Mouse (Mus musculus) hindbrain, embryonic 16.5 days (tissue): ENCODE measurements around the gene Mbd3l2. TPM values are rescaled to one million over a fixed set of nuclear protein-coding genes. Genes with fewer than 3 reads are reported as not detected.
A peak's percentile ranks its signal among the peaks of the same experiment; 100 is the strongest.
"Not testable (repeated sequence)": the region's sequence is repeated elsewhere in the genome, so short reads cannot be mapped to it uniquely, and the experiment has no call there.

Experiments used
- ATAC-seq: fragments of 200-750 bp; cut with Nextera tagmentation; 2 replicates; pipeline ENCODE4 v1.8.0; 2017; ENCODE audit warnings: moderate TSS enrichment, moderate library complexity
- H3K27ac ChIP-seq: fragments of 300-500 bp; sonication (generic); 2 replicates; pipeline ENCODE4 v1.5.1; 2014; ENCODE audit warnings: low read depth, mild to moderate bottlenecking, control low read depth, low read length, moderate library complexity
- H3K27me3 ChIP-seq: fragments of 300-500 bp; sonication (generic); replicated peaks from 2 replicates; pipeline ENCODE4 v1.6.1; 2014; ENCODE audit warnings: low read length; ENCODE audit not compliant: control insufficient read depth, insufficient read depth
- H3K36me3 ChIP-seq: fragments of 300-500 bp; sonication (generic); 2 replicates; pipeline ENCODE4 v1.6.1; 2014; ENCODE audit warnings: mild to moderate bottlenecking, low read length, moderate library complexity, mixed read lengths; ENCODE audit not compliant: control insufficient read depth, insufficient read depth
- H3K4me1 ChIP-seq: fragments of 300-500 bp; sonication (generic); 2 replicates; pipeline ENCODE4 v1.6.1; 2014; ENCODE audit warnings: low read depth, low read length; ENCODE audit not compliant: control insufficient read depth, insufficient read depth
- H3K4me2 ChIP-seq: fragments of 300-500 bp; sonication (generic); 2 replicates; pipeline ENCODE4 v1.6.1; 2014; ENCODE audit warnings: mild to moderate bottlenecking, low read length, control low read depth, moderate library complexity
- H3K4me3 ChIP-seq: fragments of 300-500 bp; sonication (generic); 2 replicates; pipeline ENCODE4 v1.5.1; 2014; ENCODE audit warnings: mild to moderate bottlenecking, low read length, control low read depth, moderate library complexity
- H3K9ac ChIP-seq: fragments of 300-500 bp; sonication (generic); 2 replicates; pipeline ENCODE4 v1.6.1; 2014; ENCODE audit warnings: low read depth, mild to moderate bottlenecking, control low read depth, low read length, moderate library complexity
- H3K9me3 ChIP-seq: fragments of 300-500 bp; sonication (generic); 2 replicates; pipeline ENCODE4 v1.6.1; 2014; ENCODE audit warnings: mild to moderate bottlenecking, low read length, moderate library complexity; ENCODE audit not compliant: control insufficient read depth
- WGBS: fragments of 180-500 bp; shearing (Covaris S2); extraction: QIAGEN DNeasy Blood & Tissue Kit; methylation state at CpG from one replicate; pipeline ENCODE4 v1.1.7; 2014; 5-methylcytosine and 5-hydroxymethylcytosine counted together
- polyA plus RNA-seq: library from polyadenylated mRNA; unstranded; fragments of >200 nt; fragmentation: Nextera tagmentation; extraction: Ambion mirVana; gene quantifications from 2 replicates; pipeline ENCODE4 v1.2.1, GENCODE M21; 2015

Gene Mbd3l2
- not detected in 2 replicates for polyA plus RNA-seq

DNA sequence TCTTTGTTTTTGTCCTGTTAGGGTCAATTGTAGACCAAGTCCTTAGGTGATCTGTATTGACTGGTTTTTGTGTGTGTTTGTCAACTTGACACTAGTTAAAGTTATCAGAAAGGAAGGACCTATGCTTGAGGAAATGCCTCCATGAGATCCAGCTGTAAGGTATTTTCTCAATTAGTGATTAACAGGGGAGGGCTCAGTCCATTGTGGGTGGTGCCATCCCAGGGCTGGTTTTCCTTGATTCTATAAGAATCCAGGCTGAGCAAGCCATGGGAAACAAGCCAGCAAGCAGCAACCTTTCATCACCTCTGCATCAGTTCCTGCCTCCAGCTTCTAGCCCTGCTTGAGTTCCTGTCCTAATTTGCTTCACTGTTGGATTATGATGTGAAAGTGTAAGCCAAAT, at the start of gene Mbd3l2:
Mbd3l2 (plus strand) TSS at position 301 of the 400 bp plus-strand sequence.
- Histone ChIP-seq H3K4me2 (no peak within 1 kb of the TSS), H3K27me3 (no peaks in the 10 kb centered on the region), H3K4me1 (no peaks in the 10 kb centered on the region), H3K36me3 (no peaks in the 10 kb centered on the region), H3K4me3 (no peak within 1 kb of the TSS), H3K27ac (no peak within 1 kb of the TSS), H3K9me3 (no peaks in the 10 kb centered on the region), H3K9ac (no peak within 1 kb of the TSS)
- ATAC-seq: no peak

GRCm38 (mm10) chr9:18385782-18386181, 44.7 kb upstream of the Mbd3l2 start:
- Histone ChIP-seq H3K27ac (no peak overlapping the region), H3K4me1 (no peaks in the 10 kb centered on the region), H3K9ac (no peak overlapping the region), H3K9me3 (no peaks in the 10 kb centered on the region; the same call in 1 of the 2 replicates), H3K4me3 (no peak overlapping the region), H3K36me3 (no peaks in the 10 kb centered on the region), H3K27me3 (no peaks in the 10 kb centered on the region), H3K4me2 (peak overlapping the region; percentile 12; the same call in 1 of the 2 replicates)
- 41% methylated on average over 6 of the region's 6 CpGs for WGBS
- ATAC-seq: no peak

- no peaks in the 10 kb centered on the region for H3K36me3 ChIP-seq
Observed at GRCm38 (mm10) chr9:18399629-18400028, 30.8 kb upstream of the Mbd3l2 start.

GRCm38 (mm10) chr9:18402895-18403294, 27.6 kb upstream of the Mbd3l2 start, which contains the start of gene Naalad2:
Gene Naalad2, minus strand, starts transcription at chr9:18402995.
- not testable (repeated sequence) for H3K4me3 ChIP-seq, ATAC-seq, H3K9me3 ChIP-seq, H3K36me3 ChIP-seq, H3K9ac ChIP-seq, H3K27me3 ChIP-seq, H3K27ac ChIP-seq, H3K4me2 ChIP-seq, H3K4me1 ChIP-seq
- 85% methylated on average over 2 of the region's 2 CpGs for WGBS

More at GRCm38 (mm10) chr9:18399629-18400028, 30.8 kb upstream of the Mbd3l2 start:
- Histone ChIP-seq H3K4me1 (no peaks in the 10 kb centered on the region), H3K4me3 (no peak overlapping the region), H3K9me3 (no peaks in the 10 kb centered on the region), H3K27ac (no peak overlapping the region), H3K4me2 (no peak overlapping the region), H3K9ac (no peak overlapping the region), H3K27me3 (no peaks in the 10 kb centered on the region)
- 53% methylated on average over 1 of the region's 1 CpGs for WGBS
- ATAC-seq: no peak

DNA sequence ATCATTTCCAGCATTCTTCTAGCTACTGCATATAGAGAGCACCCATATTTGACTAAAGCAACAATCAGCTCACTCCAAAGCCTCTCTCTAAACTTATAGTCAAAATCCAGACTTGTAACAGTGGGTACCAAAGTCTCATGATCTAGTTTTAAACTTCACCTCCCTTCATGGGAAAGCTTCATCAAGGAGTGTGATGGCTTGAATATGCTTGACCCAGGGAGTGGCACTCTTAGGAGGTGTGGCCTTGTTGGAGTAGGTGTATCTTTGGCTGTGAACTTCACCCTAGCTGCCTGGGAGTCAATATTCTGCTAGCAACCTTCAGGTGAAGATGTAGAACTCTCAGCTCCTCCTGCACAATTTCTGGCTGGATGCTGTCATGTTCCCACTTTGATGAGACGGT, 26.3 kb upstream of the Mbd3l2 start, which contains the start of gene Ubtfl1:
Ubtfl1 (plus strand) TSS at position 301 of the 400 bp plus-strand sequence.
- no peak within 1 kb of the TSS for H3K9ac ChIP-seq
- H3K36me3 ChIP-seq: no peaks in the 10 kb centered on the region
- no peaks in the 10 kb centered on the region for H3K27me3 ChIP-seq
- no peak within 1 kb of the TSS for H3K4me2 ChIP-seq
- H3K27ac ChIP-seq: no peak within 1 kb of the TSS
- H3K4me1 ChIP-seq: no peaks in the 10 kb centered on the region
- WGBS: 79% methylated on average over 1 of the region's 1 CpGs
- no peak within 1 kb of the TSS for H3K4me3 ChIP-seq
- no peak for ATAC-seq
- no peaks in the 10 kb centered on the region for H3K9me3 ChIP-seq

GRCm38 (mm10) chr9:18412371-18412770, 18.1 kb upstream of the Mbd3l2 start:
- 78% methylated on average over 4 of the region's 4 CpGs for WGBS
- not testable (repeated sequence) for H3K4me2 ChIP-seq, H3K27me3 ChIP-seq, H3K36me3 ChIP-seq, ATAC-seq, H3K4me1 ChIP-seq, H3K27ac ChIP-seq, H3K4me3 ChIP-seq, H3K9me3 ChIP-seq, H3K9ac ChIP-seq

GRCm38 (mm10) chr9:18431687-18432086, 1.2 kb downstream of the Mbd3l2 start:
- no peak overlapping the region for H3K27ac ChIP-seq
- H3K4me1 ChIP-seq: no peaks in the 10 kb centered on the region
- H3K9me3 ChIP-seq: no peaks in the 10 kb centered on the region
- no peak overlapping the region for H3K9ac ChIP-seq
- WGBS: 75% methylated on average over 10 of the region's 10 CpGs
- no peak overlapping the region for H3K4me2 ChIP-seq
- no peaks in the 10 kb centered on the region for H3K36me3 ChIP-seq
- no peak for ATAC-seq
- no peak overlapping the region for H3K4me3 ChIP-seq
- no peaks in the 10 kb centered on the region for H3K27me3 ChIP-seq

GRCm38 (mm10) chr9:18456520-18456919, 26.1 kb downstream of the Mbd3l2 start:
- 81% methylated on average over 4 of the region's 4 CpGs for WGBS
- Histone ChIP-seq H3K4me2 (no peak overlapping the region), H3K4me3 (no peak overlapping the region), H3K9ac (no peak overlapping the region), H3K36me3 (peaks cover 46% of the 10 kb centered on the region), H3K27ac (no peak overlapping the region), H3K4me1 (no peaks in the 10 kb centered on the region), H3K27me3 (no peaks in the 10 kb centered on the region), H3K9me3 (peaks cover 6% of the 10 kb centered on the region; the same call in 1 of the 2 replicates)
- ATAC-seq: no peak

DNA sequence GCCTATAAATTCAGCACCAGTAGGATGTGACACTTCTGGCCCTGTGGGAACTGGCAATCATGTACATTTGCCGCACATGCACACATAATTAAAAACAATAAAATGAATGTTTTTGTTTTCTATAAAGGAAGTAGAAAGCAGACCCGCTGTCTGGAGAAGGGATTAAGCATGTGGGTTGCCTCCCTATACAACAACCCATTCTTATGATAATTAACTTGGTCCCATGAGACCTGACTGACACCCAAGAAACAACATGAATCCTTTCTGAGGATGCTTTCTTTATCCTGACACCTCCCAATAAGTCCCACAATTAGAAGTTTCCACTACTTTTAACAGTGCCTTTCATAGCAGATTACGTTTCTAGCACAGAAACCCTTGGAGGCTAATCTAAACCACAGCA, 36.9 kb downstream of the Mbd3l2 start:
- Histone ChIP-seq H3K9ac (no peak overlapping the region), H3K27ac (no peak overlapping the region), H3K36me3 (peaks cover 32% of the 10 kb centered on the region), H3K4me1 (no peaks in the 10 kb centered on the region; the same call in 1 of the 2 replicates), H3K4me2 (no peak overlapping the region), H3K27me3 (no peaks in the 10 kb centered on the region), H3K4me3 (no peak overlapping the region), H3K9me3 (no peaks in the 10 kb centered on the region; the same call in 1 of the 2 replicates)
- no peak for ATAC-seq
- 41% methylated on average over 3 of the region's 3 CpGs for WGBS
